Mouse (Mus musculus) thymus, postnatal 4 days (tissue): ENCODE measurements around the gene Sac3d1.

Experiments used
- DNase-seq: peaks from one replicate; pipeline ENCODE4 v3.0.0; 2021

Gene Sac3d1

DNA sequence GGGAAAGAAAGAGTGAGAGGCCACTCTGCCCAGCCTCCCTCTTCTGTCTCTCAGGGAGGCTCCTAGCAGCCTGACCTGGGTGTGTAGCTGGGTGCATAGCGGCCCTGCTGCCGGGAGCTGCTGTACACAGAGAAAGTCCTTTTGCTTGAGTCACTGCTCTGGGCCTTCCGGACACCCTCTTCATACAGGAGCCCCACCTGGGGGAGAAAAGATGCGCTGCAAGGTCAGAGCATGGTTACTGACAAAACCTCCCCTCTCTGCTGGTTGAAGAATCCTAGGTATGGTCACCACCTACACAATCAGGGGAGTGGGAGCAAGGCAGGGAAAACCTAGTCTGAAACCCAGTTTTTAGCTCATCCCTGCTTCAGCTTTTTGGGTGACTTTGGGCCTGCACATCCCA, 49.5 kb downstream of the Sac3d1 start:
- DNase-seq = peak; percentile 77

DNA sequence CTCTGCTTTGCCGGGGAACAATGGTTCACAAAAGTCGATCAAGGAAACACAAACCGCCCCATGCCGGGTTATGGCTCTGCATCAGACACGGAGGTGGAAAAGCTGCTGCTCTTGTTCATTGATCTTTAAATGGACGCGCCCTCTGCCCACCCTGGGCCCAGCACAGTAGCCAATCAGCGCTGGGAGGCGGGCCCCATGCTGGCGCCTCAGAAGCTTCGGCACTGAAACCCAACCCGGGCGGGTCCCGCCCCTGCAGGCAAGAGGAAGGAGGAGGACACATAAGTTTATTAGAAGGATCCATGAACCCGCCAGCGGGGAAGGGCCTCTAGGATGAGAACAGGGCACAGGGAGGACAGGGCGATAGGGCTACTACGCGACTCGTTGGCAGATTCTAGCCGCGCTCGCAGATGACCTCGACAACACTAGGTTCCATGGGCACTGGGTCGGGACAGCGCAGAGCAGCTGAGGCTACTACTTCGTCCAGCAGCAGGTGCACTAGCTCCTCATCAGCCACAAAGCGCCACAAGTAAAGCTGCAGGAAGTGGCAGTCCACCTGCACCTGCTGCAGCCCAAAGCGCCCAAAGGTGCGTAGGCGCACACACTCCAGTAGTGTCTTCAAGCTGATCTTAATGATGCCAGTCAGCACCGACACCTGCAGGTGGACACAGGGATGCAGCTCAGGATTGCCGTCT, 50.6 kb downstream of the Sac3d1 start, which contains the start of gene Tm7sf2:
TSS of gene Tm7sf2 (minus strand) at position 650 of the 692 bp plus-strand sequence.
- peak; percentile 89 for DNase-seq

DNA sequence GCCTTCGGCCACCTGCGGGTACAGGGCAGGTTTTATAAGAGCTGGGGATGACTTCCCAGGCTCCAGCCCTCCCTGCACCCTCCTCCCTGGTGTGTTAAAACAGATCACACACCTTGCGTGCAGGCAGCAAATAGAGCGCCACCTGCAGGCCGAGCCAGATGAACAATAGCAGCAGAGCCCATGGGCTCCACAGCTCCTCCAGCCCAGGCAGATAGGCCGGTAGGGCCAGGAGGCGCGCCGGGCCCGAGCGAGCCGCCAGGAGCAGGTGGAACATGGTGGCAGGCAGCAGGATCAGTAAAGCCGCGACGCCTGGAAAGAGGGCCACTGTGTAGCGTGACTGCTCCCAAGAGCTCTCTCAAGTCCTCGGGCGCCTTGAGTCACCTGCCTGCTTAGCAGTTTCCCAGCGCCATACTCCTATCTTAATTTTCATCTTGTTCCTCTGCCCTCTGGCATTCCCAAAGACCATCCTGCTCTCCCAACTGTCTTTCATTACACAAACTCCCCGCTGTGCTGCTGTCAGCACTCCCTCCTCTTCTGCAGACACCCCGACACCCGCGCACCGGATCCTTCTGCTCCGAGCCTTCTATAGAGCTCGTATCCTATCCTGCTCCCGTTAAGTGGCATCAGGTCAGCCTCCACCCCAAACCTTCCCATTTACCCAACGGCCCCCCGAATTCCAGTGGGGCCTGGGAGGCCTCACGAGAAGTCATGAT, 51.3 kb downstream of the Sac3d1 start:
- peak; percentile 96 for DNase-seq

DNA sequence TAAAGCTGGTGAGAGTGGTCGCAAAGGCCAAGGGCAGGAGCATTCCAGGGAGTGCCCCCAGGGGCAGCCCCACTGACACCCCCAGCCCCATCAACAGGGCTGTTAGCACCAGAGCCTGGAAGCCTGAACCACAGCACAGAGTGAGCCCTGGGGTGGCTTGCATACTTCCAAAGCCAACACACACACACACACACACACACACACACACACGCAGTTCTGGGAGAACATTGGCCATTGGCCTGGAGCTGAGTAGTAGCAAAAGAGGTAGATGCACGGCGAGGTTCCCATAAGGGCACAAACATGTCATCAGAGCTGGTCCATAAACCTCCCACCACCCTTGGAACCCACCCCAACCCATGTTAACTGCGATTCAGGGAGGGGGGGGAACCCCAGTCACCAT, 51.9 kb downstream of the Sac3d1 start:
- DNase-seq = no peak
